Mouse (Mus musculus): ENCODE results near the gene Phf5a.

Gene Phf5a

DNA sequence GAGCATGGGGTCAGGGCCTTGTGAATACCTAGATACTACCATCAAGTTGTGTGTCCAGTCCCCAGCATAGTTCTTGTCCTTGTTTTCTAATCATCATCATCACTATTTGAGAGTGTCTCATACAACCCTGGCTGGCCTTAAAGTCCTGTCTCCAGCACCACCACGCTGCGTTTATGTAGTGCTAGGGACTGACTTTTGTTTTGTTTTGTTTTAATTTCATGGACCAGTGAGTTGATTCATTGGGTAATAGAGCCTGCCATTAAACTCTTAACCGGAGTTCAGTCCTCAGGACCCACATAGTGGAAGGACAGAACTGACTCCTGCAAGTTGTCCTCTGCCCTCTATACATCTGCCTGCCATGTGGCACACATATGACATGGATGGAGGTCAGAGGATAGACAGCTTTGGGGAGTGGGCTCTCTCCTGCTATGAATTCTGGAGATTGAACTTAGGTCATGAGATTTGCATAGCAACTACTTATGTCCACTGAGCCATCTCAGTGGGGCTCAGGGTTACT lies 13.8 kb upstream of the Phf5a start:
- no peak for DNase-seq (ENCODE audit: low spot score in 2 of 2)

DNA sequence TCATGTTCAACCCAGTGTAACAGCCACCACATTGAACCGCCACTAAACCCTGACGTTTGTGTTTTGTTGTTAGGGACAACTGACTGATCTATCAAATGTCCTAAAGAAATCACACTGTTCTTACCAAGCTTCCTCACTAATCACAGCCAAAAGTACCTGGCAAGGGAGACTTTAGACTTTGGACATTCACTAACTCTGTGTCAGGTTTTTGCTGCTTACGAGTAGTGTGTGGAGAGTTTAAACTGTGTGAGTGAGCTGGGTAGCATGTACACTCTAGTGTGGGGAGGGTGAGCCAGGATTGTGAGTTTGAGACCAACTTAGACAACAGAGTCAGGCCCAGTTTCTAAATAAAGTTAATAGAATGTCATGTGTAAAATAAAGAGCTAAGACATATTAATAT lies 10.6 kb upstream of the Phf5a start:
- no peak for DNase-seq (ENCODE audit: low spot score in 2 of 2)

- no peak for DNase-seq (ENCODE audit: low spot score in 2 of 2)
These were observed 8.1 kb upstream of the Phf5a start for GRCm38 (mm10) chr15:81879531-81880401.

GRCm38 (mm10) chr15:81872262-81873136 lies 788 bp upstream of the Phf5a start, which contains the start of gene Aco2:
Gene Aco2 (plus strand): TSS chr15:81872309.
- DNase-seq (ENCODE audit: low spot score in 2 of 2): peak; percentile 99

- DNase-seq (ENCODE audit: low spot score in 2 of 2): no peak
These were observed 1.7 kb downstream of the Phf5a start for GRCm38 (mm10) chr15:81869985-81870384.

DNA sequence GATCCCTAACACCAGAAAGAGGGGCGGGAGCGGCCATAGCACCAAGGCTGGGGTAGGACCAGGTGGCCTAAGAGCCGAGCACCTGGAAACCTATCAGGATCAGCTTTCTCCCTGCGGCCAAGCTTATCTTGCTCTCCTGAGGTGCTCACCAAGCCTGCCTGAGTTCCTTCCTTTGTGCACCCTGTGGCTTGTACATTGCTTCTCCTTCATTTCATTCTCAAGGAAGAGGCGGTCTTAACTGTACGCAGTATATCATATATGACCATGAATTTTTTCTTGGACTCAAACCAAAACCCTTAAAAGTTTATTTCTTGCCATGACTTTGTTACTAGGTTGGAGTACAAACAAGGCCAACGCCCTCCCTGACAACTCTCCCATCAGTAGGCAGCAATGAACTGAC lies 7.5 kb downstream of the Phf5a start:
- DNase-seq (ENCODE audit: low spot score in 2 of 2): no peak

DNA sequence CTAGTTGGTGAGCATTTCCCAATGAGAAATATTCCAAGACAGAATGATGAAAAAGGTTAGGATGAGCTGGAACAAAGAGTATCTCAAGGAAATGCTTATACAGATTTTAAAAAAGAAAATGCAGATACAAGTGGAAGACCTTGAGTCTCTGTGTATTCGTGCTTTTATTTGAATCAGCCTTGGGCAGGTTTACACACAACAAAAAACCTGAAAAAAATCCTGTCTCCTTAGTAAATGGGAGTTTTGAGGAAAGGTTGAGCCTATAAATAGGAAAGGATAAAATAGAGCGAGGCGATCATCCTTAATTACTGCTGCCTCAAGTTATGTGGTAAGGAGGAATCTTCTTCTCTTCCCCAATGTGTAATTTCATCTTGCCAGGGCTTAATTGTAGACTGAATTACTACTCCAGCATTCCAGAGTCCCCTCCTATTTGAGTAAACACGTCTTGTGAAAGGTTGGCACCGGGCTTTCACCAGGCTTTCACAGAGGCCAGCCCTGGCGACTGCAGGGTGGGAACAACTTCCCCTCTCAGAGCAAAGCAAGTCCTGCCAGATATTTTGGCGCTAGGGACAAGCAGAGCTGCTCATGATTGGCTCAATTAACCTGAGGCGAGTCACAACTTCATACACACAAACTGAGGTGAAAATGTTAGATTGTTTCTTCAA lies 11.1 kb downstream of the Phf5a start:
- no peak for DNase-seq (ENCODE audit: low spot score in 2 of 2)

- peak; percentile 84 to 89 for DNase-seq (ENCODE audit: low spot score in 2 of 2)
These were observed 12.1 kb downstream of the Phf5a start for GRCm38 (mm10) chr15:81859330-81860255.

DNA sequence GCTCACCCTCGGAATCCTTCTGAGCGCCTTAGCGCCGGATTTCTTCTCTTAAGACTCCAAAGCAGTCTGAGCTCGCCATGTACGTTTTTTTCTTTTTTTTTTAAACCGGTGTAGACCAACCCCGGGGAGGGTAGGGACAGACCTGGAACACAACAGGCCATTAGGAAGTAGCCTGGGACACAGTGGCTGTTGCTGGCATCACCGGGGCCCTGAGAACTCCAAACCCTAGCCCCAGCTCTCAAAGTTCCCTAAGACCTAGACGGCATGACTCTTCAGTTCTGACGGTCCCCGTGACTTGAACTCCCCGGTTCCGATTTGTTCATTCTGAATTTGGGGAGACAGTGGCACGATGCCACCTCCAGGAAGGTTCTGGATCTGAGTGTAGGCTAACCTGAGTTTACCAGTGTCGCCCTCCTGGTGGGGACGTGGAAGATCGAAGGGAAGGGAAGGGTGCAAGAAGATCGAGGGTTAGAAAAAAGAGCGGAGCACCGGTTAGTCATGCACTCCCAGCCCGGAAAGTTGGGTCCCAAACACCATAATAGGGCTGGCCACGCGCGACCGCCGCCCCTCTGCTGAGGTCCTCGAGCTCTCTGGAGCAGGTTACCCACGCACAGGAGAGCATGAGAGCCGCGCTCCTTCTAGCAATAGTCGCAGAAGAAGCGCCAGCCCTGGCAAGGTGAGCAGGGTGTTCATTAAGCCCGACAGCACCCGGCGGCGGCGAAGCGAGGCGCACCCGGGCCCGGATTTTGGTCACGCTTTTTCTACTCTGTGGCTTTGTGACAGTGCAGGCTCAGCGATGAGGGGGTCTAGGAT lies 13.0 kb downstream of the Phf5a start, which contains the start of gene Tob2:
Gene Tob2, minus strand, starts transcription at position 280 of the 813 bp plus-strand sequence.
- DNase-seq (ENCODE audit: low spot score in 2 of 2): peak; percentile 46 to 68

DNA sequence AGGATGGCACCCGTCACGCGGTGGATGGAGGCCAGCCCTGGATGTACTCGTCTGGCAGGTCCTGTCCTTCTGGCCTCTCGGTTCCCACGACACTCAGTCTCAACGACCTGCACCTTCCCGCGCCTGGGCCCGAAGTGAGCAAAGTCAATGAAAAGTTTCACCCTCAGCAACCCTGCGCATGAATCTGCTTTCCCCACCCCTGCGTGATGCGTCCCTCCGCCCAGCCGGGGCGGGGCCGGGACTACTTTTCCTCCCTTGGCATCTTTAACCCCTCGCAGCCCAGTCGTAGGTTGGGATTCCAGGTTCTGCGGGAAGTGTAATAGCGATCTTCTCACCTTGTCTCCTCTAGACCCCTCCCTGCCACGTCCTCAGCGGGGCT lies 13.6 kb downstream of the Phf5a start:
- DNase-seq (ENCODE audit: low spot score in 2 of 2): peak; percentile 75 to 86

GRCm38 (mm10) chr15:81857724-81858116 lies 14.0 kb downstream of the Phf5a start:
- DNase-seq (ENCODE audit: low spot score in 2 of 2): no peak

DNA sequence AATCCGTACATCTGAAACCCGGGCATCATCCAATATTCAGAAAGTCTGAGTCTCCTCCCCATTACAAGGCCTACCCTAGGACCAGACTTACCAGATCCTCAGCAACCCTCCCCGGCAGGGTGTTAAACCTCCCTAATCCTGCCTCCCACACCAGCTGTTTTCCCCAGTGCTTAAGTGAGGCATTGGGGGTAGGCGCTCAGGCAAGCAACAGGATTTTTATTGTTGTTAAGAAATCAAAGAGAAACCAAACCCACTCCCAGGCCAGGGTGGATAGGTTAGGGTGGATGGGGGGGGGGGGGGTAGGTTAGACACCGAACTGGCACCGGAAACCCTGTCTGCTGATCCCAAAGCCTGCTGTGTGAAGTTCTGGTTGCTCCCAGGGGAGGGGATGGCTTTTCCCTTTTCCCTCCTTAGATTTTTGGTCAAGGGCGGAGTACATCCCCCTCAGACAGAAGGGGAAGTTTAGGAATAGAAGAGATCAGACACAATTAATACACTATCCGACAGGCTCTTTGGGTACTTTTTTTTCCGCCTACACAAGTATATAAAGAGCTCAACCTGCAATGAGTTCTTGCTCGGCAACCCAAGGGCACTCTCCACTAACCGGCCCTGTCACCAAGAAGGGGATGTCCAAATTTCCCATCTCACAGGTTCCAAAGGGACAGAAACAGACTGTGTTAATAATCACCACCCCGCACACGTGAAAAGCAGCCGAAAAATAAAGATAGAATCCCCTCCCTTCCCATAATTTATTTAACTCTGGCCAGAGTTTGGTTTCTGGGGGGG lies 14.6 kb downstream of the Phf5a start:
- no peak for DNase-seq (ENCODE audit: low spot score in 2 of 2)

DNA sequence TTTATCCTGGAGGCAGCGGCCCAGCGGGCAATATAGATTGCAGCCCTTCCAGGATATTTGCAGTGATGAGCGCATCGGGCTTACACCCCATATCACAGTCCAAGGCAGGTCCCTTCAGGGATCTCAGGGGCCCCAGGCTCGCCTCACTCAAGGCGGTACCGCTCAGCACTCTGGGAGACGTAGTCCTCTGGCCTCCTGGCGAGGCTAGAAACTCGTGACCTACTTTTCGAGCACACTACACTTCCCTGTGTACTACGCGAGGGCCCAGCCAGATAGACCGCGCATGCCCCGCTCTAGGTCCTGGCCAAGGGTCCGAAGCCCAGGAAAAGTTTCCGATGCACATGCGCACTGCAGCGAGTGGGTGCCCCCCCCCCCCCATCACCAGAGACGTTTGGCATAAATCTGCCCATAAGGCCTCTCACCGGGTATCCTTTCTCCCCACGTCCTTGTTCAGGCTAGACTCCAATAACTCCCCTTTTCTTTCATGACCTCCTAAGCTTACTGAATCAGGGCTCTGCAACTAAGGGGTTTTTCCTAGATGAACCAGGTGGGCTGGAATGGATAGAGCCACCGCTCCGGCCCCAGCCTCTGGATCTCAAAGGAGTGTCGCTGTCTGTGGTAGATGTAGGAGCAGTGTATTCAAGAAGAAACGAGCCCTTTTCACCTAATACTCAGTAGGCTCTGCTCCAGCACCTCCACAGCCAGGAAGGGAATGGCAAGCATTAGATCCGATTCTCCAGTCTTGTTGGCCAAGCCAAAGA lies 15.5 kb downstream of the Phf5a start:
- DNase-seq (ENCODE audit: low spot score in 2 of 2): peak; percentile 69 to 76

DNA sequence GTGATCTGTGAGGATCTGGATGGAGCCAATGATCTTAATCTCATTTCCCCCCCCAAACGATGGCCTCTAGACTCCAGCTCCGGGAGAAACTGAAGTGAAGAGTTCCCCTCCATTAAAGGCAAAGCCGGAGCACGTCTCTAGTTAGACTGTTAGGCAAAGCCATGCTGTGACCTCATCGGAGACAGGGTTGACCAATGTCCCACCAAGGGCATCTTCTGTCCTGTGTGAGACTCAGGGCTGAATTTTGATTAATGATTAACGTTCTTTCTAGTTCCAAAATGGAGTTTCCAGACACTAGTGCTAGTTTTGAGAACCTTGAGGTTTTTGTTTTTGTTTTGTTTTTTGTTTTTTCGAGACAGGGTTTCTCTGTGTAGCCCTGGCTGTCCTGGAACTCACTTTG lies 18.6 kb downstream of the Phf5a start:
- no peak for DNase-seq (ENCODE audit: low spot score in 2 of 2)

GRCm38 (mm10) chr15:81852411-81853000 lies 19.2 kb downstream of the Phf5a start:
- DNase-seq (ENCODE audit: low spot score in 2 of 2): no peak

GRCm38 (mm10) chr15:81851375-81851774 lies 20.3 kb downstream of the Phf5a start:
- peak; percentile 29 to 36 for DNase-seq (ENCODE audit: low spot score in 2 of 2)

DNA sequence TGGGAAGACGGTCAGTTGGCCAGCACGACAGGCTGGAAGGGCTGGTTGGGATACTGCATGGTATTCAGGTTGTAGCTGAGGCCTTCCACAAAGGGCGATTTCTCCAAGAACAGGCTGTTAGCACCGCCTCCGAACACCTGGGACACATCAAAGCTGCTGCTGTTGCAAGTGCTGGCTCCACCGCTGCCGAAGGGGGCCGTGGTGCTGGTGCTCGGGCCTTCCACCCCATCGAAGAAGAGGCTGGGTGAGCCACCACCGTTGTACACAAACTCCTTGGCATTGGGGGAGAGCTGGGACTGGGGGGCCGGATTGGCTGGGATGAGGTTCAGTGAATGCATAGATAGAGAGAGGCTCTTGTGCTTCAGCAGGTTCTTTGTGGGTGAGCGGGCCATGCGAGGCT lies 21.0 kb downstream of the Phf5a start:
- no peak for DNase-seq (ENCODE audit: low spot score in 2 of 2)

DNA sequence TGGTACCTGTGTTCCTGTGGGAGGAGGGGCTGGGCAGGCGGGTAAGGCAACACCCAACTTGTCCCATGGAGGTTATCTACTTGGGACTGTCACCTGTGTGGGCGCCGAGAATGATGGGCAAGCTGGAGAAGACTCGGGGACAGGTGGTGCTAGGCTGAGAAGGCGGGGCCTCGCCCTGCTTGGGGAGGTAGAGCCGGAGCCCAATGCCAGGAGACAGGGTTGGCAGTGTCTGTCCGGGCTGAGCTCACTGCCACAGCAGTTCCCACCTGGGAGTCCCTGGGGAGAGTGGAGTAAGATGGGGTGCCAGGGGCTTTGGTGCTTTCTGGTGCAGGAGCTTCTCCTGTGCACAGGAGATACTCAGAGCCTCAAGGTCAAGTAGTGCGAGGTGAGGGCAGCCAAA lies 22.6 kb downstream of the Phf5a start:
- DNase-seq (ENCODE audit: low spot score in 2 of 2): no peak
